8 mouse cellular contexts compared by ENCODE assay signal in genomic region chr5:135077564-135078481, GRCm38 (mm10). TPM values are rescaled to one million over a fixed set of nuclear protein-coding genes. Genes with fewer than 3 reads are reported as not detected.
DNase-seq lines count a peak whose midpoint lies in the region; ATAC-seq and TF ChIP-seq lines count a peak whose summit lies in the region.

Vps37d (minus strand) TSS chr5:135078266.

- intact Hi-C loops in left cerebral cortex, adult 2 months (cut with DNase I), result loop anchor here (1.0 kb wide), 1 partner anchor 65 kb away; no protein-coding TSS in a partner anchor

- peak within 1 kb of the TSS; percentile 92 for H3K4me3 ChIP-seq in hindbrain, postnatal 0 days (ENCODE audit: low read length)
- H3K4me3 ChIP-seq in left cerebral cortex, adult 2 months, result peak within 1 kb of the TSS; percentile 84

- DNase-seq in T-cell, adult 2 months (ENCODE audit: low spot score), result peak; percentile 79
- DNase-seq in cerebellum, postnatal 36 days, result peak; percentile 95 to 96
- DNase-seq in gastrocnemius, adult 18-20 months (ENCODE audit: low spot score), result peak; percentile 93
- peak; percentile 96 for DNase-seq in hindbrain, postnatal 0 days (ENCODE audit: low spot score)
- peak; percentile 94 to 98 for DNase-seq in left cerebral cortex, adult 2 months (ENCODE audit: extremely low spot score in 1 of 2, low spot score in 2 of 2)
- DNase-seq in right cerebral cortex, adult 2 months (ENCODE audit: low spot score in 2 of 2), result peak; percentile 92 to 95
- peak; percentile 95 for DNase-seq in urinary bladder, postnatal 14 days (ENCODE audit: low spot score)

- no peaks in the 10 kb centered on the region for H3K27me3 ChIP-seq in hindbrain, postnatal 0 days (ENCODE audit: insufficient read depth, low read length)

- H3K9me3 ChIP-seq in hindbrain, postnatal 0 days (ENCODE audit: low read length), result no peaks in the 10 kb centered on the region

- TF ChIP-seq CTCF in hindbrain, postnatal 0 days (IDR thresholded peaks at IDR 0.05; ENCODE audit: low read depth), result peak; percentile 67
- peak; percentile 90 for TF ChIP-seq CTCF in left cerebral cortex, adult 2 months (IDR thresholded peaks at IDR 0.05)

- 2% methylated on average over 46 of the region's 83 CpGs for WGBS in hindbrain, postnatal 0 days

- peak; percentile 90 for ATAC-seq in hindbrain, postnatal 0 days
- peak; percentile 98 for ATAC-seq in megakaryocyte, adult 5-6 weeks (ENCODE audit: poor library complexity, severe bottlenecking)

- H3K4me2 ChIP-seq in hindbrain, postnatal 0 days (ENCODE audit: low read depth, low read length), result peak within 1 kb of the TSS; percentile 71

- H3K9ac ChIP-seq in hindbrain, postnatal 0 days (replicated peaks; ENCODE audit: low read length), result peak within 1 kb of the TSS; percentile 100

- peak within 1 kb of the TSS; percentile 94 for H3K27ac ChIP-seq in hindbrain, postnatal 0 days
- H3K27ac ChIP-seq in left cerebral cortex, adult 2 months, result peak within 1 kb of the TSS; percentile 89

- peaks cover 8% of the 10 kb centered on the region for H3K36me3 ChIP-seq in hindbrain, postnatal 0 days (ENCODE audit: insufficient read depth, low read length)

- H3K4me1 ChIP-seq in hindbrain, postnatal 0 days (ENCODE audit: insufficient read depth, low read length), result no peaks in the 10 kb centered on the region

RNA-seq across cellular contexts. Expression of gene Vps37d, which starts in this region (rescaled TPM):
- under 1 TPM; 0.25 to 0.52 TPM for total RNA-seq in gastrocnemius, adult 18-20 months (2021)
- total RNA-seq in hindbrain, postnatal 0 days (2014; rRNA removed), result 97.1 and 100 TPM in 2 replicates
- polyA plus RNA-seq in hindbrain, postnatal 0 days (2015; fragmentation: Nextera tagmentation; extraction: Ambion mirVana), result 28.6 and 30.0 TPM in 2 replicates
- total RNA-seq in left cerebral cortex, adult 2 months (2021), result 10 to 100 TPM; 26.8 to 30.8 TPM
- total RNA-seq in megakaryocyte, adult 5-6 weeks (2015), result not detected in 2 replicates
- total RNA-seq in megakaryocyte, adult 5-6 weeks (2017), result not detected in 2 replicates

Comparison
In these comparisons a context has a peak if more than half of its experiments do, and no peak if none do; other contexts are left out.
1. Peak in every context shown above with its lines: DNase-seq, ATAC-seq, H3K4me3 ChIP-seq and H3K27ac ChIP-seq.
2. RNA of gene Vps37d (total RNA-seq): 97.1 to 100 TPM in hindbrain, postnatal 0 days and 26.8 to 30.8 TPM in left cerebral cortex, adult 2 months; 0.25 to 0.52 TPM in gastrocnemius, adult 18-20 months and not detected in megakaryocyte, adult 5-6 weeks; every median in the first group is over 10 times any median in the second.
3. Peak in DNase-seq in gastrocnemius, adult 18-20 months; RNA of the gene not detected or under 1 TPM.
4. Peak in ATAC-seq in megakaryocyte, adult 5-6 weeks; RNA of the gene not detected or under 1 TPM.